Mouse (Mus musculus) embryonic facial prominence, embryonic 14.5 days (tissue): ENCODE data around the gene Ano2. TPM values are rescaled to one million over a fixed set of nuclear protein-coding genes. Genes with fewer than 3 reads are reported as not detected.

Source experiments
- ATAC-seq: fragments of 200-750 bp; cut with Nextera tagmentation; 2 replicates; pipeline ENCODE4 v1.8.0; 2017; ENCODE audit warnings: low read depth, moderate number of reproducible peaks, moderate TSS enrichment
- DNase-seq: peaks from one replicate; pipeline ENCODE4 v3.0.0-alpha.2; 2015; ENCODE audit warnings: low spot score
- H3K27ac ChIP-seq: fragments of 300-500 bp; sonication (generic); replicated peaks from 2 replicates; pipeline ENCODE4 v1.5.1; 2014; ENCODE audit warnings: low read depth, mild to moderate bottlenecking, low read length, moderate library complexity
- H3K27me3 ChIP-seq: fragments of 300-500 bp; sonication (generic); replicated peaks from 2 replicates; pipeline ENCODE4 v1.6.1; 2014; ENCODE audit warnings: low read length; ENCODE audit not compliant: control insufficient read depth, insufficient read depth
- H3K36me3 ChIP-seq: fragments of 300-500 bp; sonication (generic); 2 replicates; pipeline ENCODE4 v1.6.1; 2014; ENCODE audit warnings: low read length, mixed read lengths; ENCODE audit not compliant: control insufficient read depth, insufficient read depth
- H3K4me1 ChIP-seq: fragments of 300-500 bp; sonication (generic); 2 replicates; pipeline ENCODE4 v1.6.1; 2014; ENCODE audit warnings: antibody characterized with exemption, low read length; ENCODE audit not compliant: control insufficient read depth, insufficient read depth
- H3K4me2 ChIP-seq: fragments of 300-500 bp; sonication (generic); 2 replicates; pipeline ENCODE4 v1.6.1; 2014; ENCODE audit warnings: low read depth, mild to moderate bottlenecking, low read length, moderate library complexity, mixed read lengths
- H3K4me3 ChIP-seq: fragments of 300-500 bp; sonication (generic); 2 replicates; pipeline ENCODE4 v1.5.1; 2014; ENCODE audit warnings: low read depth, mild to moderate bottlenecking, low read length
- H3K9ac ChIP-seq: fragments of 300-500 bp; sonication (generic); 2 replicates; pipeline ENCODE4 v1.6.1; 2014; ENCODE audit warnings: low read depth, mild to moderate bottlenecking, low read length, moderate library complexity, mixed read lengths
- H3K9me3 ChIP-seq: fragments of 300-500 bp; sonication (generic); 2 replicates; pipeline ENCODE4 v1.6.1; 2016; ENCODE audit warnings: low read length; ENCODE audit not compliant: control insufficient read depth
- WGBS: fragments of 180-500 bp; shearing (Covaris S2); extraction: QIAGEN DNeasy Blood & Tissue Kit; methylation state at CpG from one replicate; pipeline ENCODE4 v1.1.7; 2014; 5-methylcytosine and 5-hydroxymethylcytosine counted together
- polyA plus RNA-seq: library from polyadenylated mRNA; unstranded; fragments of >200 nt; fragmentation: Nextera tagmentation; extraction: Ambion mirVana; gene quantifications from 2 replicates; pipeline ENCODE4 v1.2.1, GENCODE M21; 2014

The Ano2 gene
- polyA plus RNA-seq, 1 experiment from 2014 or later, result 1.2 TPM

GRCm38 (mm10) chr6:125726408-125726807, 36.2 kb downstream of the Ano2 start:
- no peak overlapping the region for H3K4me2 ChIP-seq
- WGBS, result 77% methylated on average over 2 of the region's 2 CpGs
- H3K4me1 ChIP-seq, result no peaks in the 10 kb centered on the region
- H3K27me3 ChIP-seq, result no peaks in the 10 kb centered on the region
- H3K9ac ChIP-seq, result no peak overlapping the region
- H3K27ac ChIP-seq, result no peak overlapping the region
- ATAC-seq (no peak), DNase-seq (no peak)
- no peak overlapping the region for H3K4me3 ChIP-seq
- no peaks in the 10 kb centered on the region for H3K36me3 ChIP-seq
- H3K9me3 ChIP-seq, result 0 out of 2 replicates have a peak, but pooled peaks cover 4% of the 10 kb centered on the region

GRCm38 (mm10) chr6:125727484-125727911, 37.3 kb downstream of the Ano2 start:
- WGBS, result 53% methylated on average over 4 of the region's 5 CpGs

DNA sequence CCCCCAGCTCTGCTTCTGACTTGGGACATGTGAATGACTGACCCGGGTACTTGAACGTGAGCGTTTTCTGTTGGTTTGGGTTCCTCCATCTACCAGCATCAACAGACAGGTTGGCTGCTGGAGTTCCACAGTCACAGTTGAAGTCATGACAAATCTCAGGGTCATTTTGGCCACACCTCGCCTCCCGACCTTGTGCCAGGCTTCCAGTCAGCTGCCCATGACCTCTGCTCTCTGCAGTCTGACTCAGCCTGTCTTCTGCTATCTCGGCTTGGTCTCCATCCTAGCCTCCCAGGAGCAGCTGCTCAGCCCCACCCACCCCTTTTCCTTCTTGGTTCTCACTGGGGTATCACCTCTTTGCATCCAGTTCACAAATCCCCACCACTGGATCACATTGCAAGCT, 39.3 kb downstream of the Ano2 start:
- no peaks in the 10 kb centered on the region for H3K36me3 ChIP-seq
- no peak overlapping the region for H3K9ac ChIP-seq
- H3K4me3 ChIP-seq, result no peak overlapping the region
- H3K27me3 ChIP-seq, result no peaks in the 10 kb centered on the region
- no peak overlapping the region for H3K4me2 ChIP-seq
- DNase-seq (no peak), ATAC-seq (no peak)
- H3K9me3 ChIP-seq, result 0 out of 2 replicates have a peak, but pooled peaks cover 4% of the 10 kb centered on the region
- 76% methylated on average over 6 of the region's 6 CpGs for WGBS
- H3K27ac ChIP-seq, result no peak overlapping the region
- no peaks in the 10 kb centered on the region for H3K4me1 ChIP-seq

More at GRCm38 (mm10) chr6:125727484-125727911, 37.3 kb downstream of the Ano2 start:
- no peaks in the 10 kb centered on the region for H3K36me3 ChIP-seq
- H3K4me2 ChIP-seq, result no peak overlapping the region
- no peak for DNase-seq
- H3K27me3 ChIP-seq, result no peaks in the 10 kb centered on the region
- no peaks in the 10 kb centered on the region for H3K4me1 ChIP-seq
- no peak overlapping the region for H3K4me3 ChIP-seq
- H3K9me3 ChIP-seq, result 0 out of 2 replicates have a peak, but pooled peaks cover 4% of the 10 kb centered on the region
- no peak for ATAC-seq
- H3K27ac ChIP-seq, result no peak overlapping the region
- no peak overlapping the region for H3K9ac ChIP-seq

DNA sequence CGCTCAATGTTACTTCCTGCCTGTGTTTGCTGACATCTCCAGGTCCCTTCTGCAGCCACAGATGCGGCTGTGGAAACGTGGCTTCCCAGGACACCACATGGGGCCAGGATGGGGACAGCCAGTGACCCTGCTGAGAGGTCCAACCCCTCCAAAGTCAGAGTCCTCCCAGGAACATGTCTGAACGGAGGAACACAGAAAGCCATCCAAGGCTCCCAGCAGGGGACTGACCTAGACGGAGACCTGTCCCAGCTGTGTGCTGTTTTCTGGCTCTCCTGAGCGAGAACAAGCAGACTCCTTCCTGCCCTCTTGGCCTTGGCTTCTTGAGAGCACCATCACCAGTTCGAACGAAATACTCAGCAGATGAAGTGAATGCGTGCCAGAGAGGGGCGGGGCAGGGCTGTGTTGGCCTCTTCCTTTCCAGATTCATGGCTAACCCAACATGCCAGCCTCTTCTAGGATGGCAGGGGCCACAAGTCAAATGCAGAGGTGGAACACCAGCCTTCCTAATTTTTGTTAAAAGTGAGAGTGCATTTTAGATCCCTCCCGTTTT, 39.8 kb downstream of the Ano2 start:
- WGBS, result 62% methylated on average over 11 of the region's 11 CpGs
- Histone ChIP-seq H3K27me3 (no peaks in the 10 kb centered on the region), H3K9ac (no peak overlapping the region), H3K4me2 (no peak overlapping the region), H3K4me1 (no peaks in the 10 kb centered on the region), H3K27ac (no peak overlapping the region), H3K9me3 (0 out of 2 replicates have a peak, but pooled peaks cover 4% of the 10 kb centered on the region), H3K4me3 (no peak overlapping the region), H3K36me3 (no peaks in the 10 kb centered on the region)
- DNase-seq (no peak), ATAC-seq (no peak)

DNA sequence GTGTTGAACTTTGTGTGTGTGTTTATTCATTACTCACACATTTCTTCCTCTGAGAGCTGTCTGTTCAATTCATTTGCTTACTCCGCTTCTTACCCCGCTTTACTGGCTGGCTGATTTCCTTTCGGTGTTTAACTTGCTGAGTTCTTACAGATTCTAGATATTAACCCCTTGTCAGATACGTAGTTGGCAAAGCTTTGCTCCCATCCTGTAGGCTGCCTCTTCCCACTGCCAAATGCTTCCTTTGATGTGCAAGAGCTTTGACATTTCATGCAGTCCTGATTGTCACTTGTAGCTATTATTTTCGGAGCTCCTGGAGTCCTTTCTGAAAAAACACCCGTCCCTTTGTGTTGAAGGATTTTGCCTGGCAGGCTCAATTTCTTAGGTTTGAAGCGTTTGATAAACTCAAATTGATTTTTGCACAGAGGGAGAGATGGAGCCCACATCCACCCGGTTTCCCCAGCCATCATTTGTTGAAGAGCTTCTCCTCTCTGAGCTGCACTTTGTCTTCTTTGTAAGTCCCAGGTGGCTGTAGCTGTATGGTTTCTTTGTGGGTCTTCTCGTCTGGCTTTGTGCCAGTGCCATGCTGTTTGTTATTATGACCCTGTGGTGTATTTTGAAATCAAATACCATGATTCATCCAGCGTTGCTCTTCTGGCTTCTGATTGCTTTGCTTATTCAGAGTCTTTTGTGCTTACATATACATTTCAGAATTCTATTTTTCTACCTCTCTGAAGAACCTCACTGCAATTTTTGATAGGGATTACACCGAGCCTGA, 47.5 kb downstream of the Ano2 start:
- H3K9me3 ChIP-seq, result no peaks in the 10 kb centered on the region
- WGBS, result 25% methylated on average over 11 of the region's 11 CpGs
- H3K4me3 ChIP-seq, result no peak overlapping the region
- H3K4me2 ChIP-seq, result no peak overlapping the region
- H3K27ac ChIP-seq, result no peak overlapping the region
- no peak overlapping the region for H3K9ac ChIP-seq
- no peaks in the 10 kb centered on the region for H3K36me3 ChIP-seq
- peaks cover 3% of the 10 kb centered on the region; the same call in 1 of the 2 replicates for H3K4me1 ChIP-seq
- no peaks in the 10 kb centered on the region for H3K27me3 ChIP-seq
- peak; percentile 37; the same call in 1 of the 2 replicates for ATAC-seq
- peak; percentile 75 for DNase-seq

DNA sequence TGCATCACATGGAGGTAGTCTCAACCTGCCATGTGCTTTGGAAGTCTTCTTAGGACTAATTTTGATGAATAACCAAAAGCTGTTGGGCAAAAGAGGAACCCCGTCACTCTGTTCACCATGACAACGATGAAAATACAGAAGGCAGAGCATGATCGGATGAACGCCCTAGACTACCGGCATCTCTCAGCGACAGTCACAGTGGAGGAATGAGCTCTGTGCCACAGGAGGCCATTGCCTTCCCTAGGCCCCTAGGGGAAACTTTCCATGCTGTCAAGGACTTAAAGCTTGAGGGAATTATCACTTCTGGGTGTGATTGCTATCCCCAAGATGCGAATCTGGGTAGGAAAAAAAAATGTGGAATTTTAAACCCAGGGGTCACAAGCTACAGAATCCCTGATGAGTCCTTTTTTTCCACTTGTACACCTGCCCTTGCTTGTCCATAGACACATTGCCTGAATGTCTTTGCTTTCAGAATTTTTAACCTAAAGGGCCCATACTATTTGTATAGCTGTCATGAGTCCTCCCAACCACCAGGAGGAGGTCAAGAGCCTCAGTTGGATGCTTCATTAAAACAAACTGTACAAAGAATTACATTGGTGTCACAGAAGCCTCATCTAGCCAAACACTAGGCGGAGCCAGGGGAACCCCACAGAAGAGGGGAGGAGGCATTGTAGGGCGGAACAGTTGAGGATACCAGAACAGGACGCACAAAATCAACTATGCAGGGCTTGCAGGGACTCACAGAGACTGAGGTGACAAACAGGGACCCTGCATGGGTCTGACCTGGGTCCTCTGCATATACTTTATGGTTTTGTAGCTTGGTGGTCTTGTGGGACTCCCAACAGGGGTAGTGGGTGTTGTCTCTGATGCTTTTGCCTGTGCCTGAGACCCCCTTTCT, 53.2 kb downstream of the Ano2 start:
- H3K9me3 ChIP-seq, result no peaks in the 10 kb centered on the region
- no peaks in the 10 kb centered on the region for H3K36me3 ChIP-seq
- no peak overlapping the region for H3K9ac ChIP-seq
- 92% methylated on average over 10 of the region's 10 CpGs for WGBS
- no peak overlapping the region for H3K4me3 ChIP-seq
- no peak for ATAC-seq
- no peak overlapping the region for H3K4me2 ChIP-seq
- H3K27me3 ChIP-seq, result no peaks in the 10 kb centered on the region
- DNase-seq, result no peak
- no peaks in the 10 kb centered on the region for H3K4me1 ChIP-seq
- no peak overlapping the region for H3K27ac ChIP-seq

DNA sequence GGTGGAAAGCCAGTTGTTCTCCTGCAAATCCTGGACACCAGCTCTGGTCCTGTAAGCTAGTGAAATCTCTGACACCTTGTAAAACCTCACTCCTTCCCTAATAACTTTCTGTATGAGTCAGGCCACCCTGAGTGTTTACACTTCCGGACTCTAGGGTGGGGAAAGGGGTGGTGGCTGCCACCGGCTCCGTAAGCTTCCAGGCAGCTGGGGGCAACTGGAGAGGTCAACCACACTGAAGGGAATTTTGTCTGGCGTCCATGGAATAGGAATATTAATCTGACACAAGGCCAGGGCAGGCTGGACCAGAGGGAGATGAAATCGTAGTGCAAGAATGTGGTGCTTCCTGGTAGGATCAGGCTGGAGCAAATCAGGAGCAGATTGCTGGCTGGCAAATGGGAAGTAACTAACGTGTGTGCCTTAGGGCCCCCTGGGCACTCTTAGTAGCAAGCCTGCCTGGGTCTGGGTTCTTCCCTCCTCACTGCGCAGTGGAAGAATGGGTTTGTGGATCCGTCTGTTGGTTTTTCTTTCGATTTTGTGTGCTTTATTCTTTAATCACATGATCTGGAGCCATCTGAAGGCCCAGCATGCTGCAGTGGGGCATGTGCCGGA, 57.2 kb downstream of the Ano2 start:
- no peaks in the 10 kb centered on the region for H3K9me3 ChIP-seq
- no peaks in the 10 kb centered on the region for H3K27me3 ChIP-seq
- no peak overlapping the region for H3K9ac ChIP-seq
- no peak for DNase-seq
- no peak for ATAC-seq
- no peak overlapping the region for H3K27ac ChIP-seq
- 42% methylated on average over 10 of the region's 10 CpGs for WGBS
- H3K4me2 ChIP-seq, result no peak overlapping the region
- peaks cover 3% of the 10 kb centered on the region; the same call in 1 of the 2 replicates for H3K4me1 ChIP-seq
- no peaks in the 10 kb centered on the region for H3K36me3 ChIP-seq
- H3K4me3 ChIP-seq, result no peak overlapping the region

- Histone ChIP-seq H3K4me2 (no peak overlapping the region), H3K4me3 (no peak overlapping the region), H3K27ac (no peak overlapping the region), H3K4me1 (peaks cover 3% of the 10 kb centered on the region; the same call in 1 of the 2 replicates), H3K27me3 (no peaks in the 10 kb centered on the region), H3K9me3 (no peaks in the 10 kb centered on the region), H3K9ac (no peak overlapping the region), H3K36me3 (no peaks in the 10 kb centered on the region)
- WGBS, result 62% methylated on average over 3 of the region's 3 CpGs
- DNase-seq (no peak), ATAC-seq (no peak)
Observed at GRCm38 (mm10) chr6:125748646-125749045, 58.4 kb downstream of the Ano2 start.
